Mouse (Mus musculus): ENCODE measurements around the gene Xirp2. TPM values are rescaled to one million over a fixed set of nuclear protein-coding genes. Genes with fewer than 3 reads are reported as not detected.
A peak's percentile ranks its signal among the peaks of the same experiment; 100 is the strongest.

Xirp2 gene
- total RNA-seq, 1 experiment from 2014 or later, result not detected

DNA sequence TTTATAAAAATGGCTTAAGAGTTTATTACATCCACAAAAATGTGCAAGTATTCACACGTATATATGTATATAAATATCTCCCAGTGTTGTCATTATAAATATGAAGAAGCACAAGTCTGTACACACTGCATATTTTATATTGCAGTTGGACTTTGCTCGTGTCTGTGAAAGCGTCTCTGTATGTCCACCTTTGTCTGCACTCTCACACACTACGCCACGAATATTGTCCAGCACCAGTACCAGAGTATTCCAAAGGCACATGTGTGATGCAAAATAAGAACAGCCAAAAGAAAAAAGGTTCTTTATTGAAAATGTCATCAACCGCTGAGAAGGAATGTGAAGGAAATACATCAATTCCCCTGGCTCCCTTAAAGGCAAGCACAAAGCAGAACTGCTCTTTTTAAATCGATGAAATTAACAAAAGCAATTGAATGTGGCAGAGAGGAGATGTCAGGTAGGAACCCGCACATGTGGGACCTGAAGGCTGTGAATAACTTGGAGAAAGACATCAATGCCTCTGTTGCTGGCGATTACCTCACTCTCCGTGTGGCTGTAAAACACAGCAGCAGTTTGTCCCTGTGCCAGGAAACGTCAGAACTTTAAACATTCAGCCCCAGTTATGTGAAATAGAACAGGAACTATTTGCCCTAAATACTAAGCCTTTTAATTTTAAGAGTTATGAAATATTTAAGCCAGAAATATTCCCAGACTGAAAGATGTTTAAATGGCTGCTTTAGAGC is 96.3 kb downstream of the Xirp2 start:
- no peak for ATAC-seq (replicated peaks; ENCODE audit: low read depth, poor library complexity, severe bottlenecking)

DNA sequence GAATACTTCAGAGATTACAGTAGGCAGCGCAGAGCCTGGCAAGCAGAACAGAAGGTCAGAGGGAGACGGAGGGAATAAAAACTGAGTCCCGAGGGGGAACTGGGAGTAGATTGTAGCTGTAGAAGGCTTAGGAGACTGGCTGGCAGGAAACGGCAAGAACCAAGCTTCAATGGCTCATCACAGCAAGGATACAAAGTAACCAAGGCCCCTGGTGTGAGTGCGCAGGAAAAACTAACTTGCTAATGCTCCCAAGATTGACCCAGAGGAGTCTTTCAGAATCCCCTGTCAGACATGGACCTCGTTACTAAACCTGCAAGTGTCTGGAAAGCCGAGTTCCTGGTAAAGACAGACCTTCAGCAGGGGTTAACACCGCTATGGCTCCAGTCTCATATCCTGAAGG is 98.6 kb downstream of the Xirp2 start:
- ATAC-seq (replicated peaks; ENCODE audit: low read depth, poor library complexity, severe bottlenecking), result no peak

DNA sequence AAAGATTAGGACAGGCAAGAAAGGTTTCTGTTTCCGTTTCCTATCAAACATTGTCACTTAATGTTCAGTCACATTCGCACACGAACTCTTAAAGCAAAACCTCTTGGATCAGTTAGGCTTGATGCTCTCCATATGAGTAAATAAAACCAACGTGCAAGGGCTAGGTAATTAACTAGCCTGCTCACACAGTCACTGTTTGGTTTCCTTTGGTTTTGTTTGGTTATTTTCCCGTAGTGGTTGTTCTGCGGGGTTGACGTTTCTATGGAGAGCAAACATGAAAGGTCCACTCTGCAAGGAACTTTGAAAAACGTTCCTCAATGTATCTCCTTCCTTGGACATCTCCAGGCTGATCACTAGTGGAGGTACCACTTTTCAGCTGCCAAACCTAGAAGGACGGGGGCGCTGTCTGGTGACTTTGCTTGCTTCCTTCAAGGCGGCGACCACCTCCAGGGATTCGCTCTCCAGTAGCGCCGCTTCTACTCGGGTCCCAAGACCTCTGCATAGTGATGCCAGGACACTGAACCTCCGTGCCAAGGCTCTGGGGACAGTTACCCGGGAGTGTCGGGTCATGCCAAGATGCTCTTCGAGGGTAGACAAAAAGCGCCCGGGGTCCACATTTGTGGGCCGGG is 119.2 kb downstream of the Xirp2 start:
- ATAC-seq (replicated peaks; ENCODE audit: low read depth, poor library complexity, severe bottlenecking), result 0 out of 2 replicates have a peak, but pooled peaks have one; percentile 9

DNA sequence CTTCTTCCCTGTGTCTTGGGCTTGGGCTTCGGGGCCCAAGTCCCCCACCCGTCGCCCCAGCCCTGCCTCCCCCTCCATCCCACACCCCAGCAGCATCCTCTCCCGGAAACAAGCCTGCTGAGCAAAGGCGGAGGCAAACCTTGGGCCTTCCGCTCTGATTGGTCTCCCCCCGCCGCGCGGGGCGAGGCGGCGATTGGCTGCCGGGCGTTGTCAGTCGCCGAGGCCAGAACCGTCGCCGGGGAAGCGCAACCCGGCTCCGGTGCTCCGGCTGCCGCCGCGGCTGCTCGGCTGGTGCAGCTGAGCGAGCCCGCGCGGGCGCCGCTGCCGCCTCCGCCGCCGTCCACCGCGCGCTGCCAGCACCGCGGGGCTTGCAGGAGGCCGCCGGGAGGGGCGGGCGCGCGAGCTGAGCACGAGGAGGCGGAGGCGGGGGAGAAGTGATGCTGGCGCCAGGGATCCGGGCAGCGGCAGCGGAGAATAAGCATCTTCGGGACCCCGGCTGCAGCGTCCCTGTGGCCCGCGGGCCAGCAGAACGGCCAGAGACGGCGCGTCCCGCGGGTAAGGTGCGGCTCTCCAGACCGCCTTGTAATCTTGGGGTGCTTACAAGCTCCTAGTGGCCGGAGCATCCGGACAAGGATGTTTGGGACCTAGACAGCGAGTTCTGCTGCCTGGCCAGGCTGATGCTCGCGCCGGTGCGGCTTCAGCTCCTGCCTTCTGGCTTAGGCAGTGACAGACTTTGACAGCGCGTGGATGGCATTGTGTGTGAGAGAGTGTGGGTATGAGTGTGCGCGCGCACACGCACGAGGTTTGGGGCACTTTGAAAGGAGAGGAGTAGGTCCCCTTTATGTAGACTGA is 119.9 kb downstream of the Xirp2 start, which contains the start of gene B3galt1:
Gene B3galt1, plus strand, starts transcription at position 392 of the 852 bp plus-strand sequence.
- peak; percentile 80 for ATAC-seq (replicated peaks; ENCODE audit: low read depth, poor library complexity, severe bottlenecking)

DNA sequence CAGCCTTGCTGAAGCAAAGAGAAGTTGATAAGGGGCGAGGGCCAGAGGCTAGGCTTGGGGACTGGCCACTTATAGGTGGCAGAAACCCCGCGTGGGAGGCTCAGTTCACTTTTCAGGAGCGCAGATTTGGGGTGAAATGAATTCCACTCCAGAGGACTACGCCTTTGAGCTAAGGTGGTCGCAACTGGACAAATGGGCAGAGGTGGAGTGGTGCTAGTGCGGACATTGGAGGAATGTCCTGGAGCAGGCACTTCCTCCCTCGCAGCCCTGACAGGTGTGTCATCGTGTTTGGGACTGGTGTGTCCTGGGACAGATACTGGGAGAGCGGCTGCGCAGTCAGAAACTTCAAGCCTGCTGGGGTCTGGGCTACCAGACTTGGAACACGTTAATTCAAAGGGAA is 120.8 kb downstream of the Xirp2 start:
- no peak for ATAC-seq (replicated peaks; ENCODE audit: low read depth, poor library complexity, severe bottlenecking)

DNA sequence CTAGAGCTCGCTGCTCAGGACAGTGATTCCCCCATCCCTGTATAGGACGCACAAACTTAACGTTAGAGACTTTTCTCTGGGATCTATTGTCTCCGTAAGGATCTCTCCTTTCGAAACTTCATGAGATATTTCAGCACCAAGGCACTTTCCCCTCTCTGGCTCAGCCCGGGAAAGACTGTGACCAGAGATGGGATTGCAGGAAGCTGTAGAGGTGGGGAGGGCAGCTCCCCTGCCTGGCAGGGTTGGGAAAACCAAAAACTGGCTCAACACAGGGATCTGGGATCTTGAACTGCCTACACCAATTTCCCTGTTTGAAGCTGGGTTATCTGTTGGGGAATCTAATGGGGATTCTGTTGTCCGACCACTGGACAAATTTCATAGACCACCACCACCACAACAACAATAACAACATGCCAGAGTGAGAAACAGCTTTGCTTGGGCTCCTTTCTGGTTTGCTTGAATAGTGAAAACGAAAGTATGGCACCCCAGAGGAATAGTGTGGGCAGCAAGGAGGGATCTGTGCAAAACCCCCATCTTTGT is 121.4 kb downstream of the Xirp2 start:
- no peak for ATAC-seq (replicated peaks; ENCODE audit: low read depth, poor library complexity, severe bottlenecking)

Other genes with a start within 250 kb of the Xirp2 start
- gene Gm21830, start 32.3 kb upstream of the Xirp2 start, total RNA-seq (2017), result not detected in 2 replicates
- not detected in 2 replicates for gene Gm26727, start 12.8 kb upstream of the Xirp2 start, total RNA-seq (2017)
- not detected in 2 replicates for gene B3galt1, start 119.9 kb downstream of the Xirp2 start, total RNA-seq (2017)

Measured in common myeloid progenitor, adult 5-6 weeks (primary cell).